Mouse (Mus musculus) cerebellum, adult 8-10 months (tissue): ENCODE measurements around the gene Olfr509.
"Not testable (repeated sequence)": the region's sequence is repeated elsewhere in the genome, so short reads cannot be mapped to it uniquely, and the experiment has no call there.

Experiments used
- DNase-seq: peaks from one replicate; pipeline ENCODE4 v3.0.0; 2022

The Olfr509 gene

DNA sequence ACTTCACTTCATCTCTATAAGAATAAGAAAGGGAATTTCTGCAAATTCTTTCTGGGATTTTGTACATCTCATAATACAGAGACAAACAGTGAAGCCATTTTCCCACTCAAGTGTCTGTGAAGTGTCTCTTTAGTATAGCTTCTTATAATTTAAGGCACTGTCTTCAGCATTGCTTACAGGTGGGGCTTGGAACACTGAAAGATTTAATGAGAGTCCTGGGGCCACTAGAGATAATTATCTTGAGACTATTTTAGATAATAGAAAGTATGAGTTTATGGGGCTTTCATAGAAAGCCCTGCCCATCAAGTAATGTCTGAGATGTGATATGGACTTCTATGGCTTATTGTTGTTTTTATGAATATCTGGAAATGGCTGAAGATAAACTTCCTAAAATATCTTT lies at the start of gene Olfr509:
Olfr509 (minus strand) TSS at position 101 of the 400 bp plus-strand sequence.
- DNase-seq: no peak

DNA sequence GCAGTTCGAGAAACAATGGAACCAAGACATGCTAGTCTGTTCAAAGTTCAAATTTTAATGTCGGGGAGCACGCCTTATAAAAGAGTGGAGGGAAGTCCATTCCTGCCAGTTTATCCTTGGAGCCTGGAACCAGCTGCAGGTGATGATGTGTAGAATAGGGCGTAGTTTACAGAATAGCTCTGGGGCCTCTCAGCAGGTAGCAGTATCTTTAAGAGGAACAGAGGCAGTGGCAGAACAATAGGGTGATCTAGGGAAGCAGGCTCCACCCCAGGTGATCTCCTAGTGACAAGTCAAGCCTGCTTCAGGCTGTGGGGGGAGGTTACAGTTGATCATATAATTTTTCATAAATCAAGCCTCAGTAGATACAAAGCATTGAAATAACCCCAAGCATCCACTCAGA lies 27.2 kb upstream of the Olfr509 start:
- no peak for DNase-seq

DNA sequence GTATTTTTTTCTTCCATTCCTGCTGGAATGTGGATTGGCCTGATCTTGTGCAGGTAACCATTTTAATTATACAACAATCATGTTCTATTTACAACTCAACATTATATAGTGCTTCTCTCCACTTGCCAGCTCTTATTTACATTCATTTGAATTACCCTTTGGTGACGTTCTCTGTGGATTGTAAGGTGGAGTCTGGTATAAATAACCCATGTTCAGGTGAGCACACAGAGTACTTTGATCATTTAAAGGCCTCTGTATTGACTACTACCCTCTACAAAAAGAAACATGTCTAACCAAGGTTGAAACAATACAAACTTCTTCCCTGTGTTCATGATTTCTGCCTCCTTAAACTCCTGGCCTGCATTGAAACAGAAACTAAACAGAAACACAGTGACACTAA lies 19.4 kb upstream of the Olfr509 start:
- DNase-seq: no peak

DNA sequence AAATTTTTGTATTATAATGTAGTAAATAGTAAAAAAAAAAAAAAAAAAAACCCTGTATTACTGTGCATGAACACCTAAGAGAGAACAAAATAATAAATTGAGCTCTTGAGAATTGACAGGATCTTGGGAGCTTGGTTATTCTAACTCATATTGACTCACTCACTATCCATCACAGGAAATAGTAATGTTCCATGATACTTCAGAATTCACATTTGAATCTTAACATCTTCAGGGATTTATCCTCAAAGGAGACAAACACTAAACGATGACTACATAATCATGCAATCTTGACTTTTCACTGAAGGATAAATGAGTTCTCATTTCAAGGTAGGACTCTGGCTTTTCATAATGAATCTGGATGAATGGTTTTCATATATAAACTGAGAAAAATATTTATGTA lies 14.4 kb upstream of the Olfr509 start, which contains the start of gene Olfr510:
Olfr510 (plus strand) TSS at position 301 of the 400 bp plus-strand sequence.
- DNase-seq: no peak

DNA sequence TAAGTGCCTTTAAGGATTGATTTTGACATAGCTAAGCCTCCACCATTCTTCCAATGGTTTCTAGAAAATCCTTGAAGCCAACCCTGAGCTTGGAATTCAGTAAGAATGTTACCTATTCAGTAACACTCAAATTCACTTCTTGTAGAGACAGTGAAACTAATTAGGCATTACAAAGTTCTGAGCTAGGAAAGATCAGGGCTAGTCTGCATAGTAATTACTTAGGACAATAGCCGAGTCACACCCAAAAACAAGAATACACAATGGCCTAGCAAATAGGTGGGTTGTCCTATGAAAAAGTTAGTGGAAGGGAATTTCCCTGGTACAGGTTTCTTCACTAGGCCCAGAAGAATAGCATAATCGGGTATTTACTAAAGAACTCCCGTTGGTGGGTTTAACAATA lies 10.7 kb upstream of the Olfr509 start:
- no peak for DNase-seq

DNA sequence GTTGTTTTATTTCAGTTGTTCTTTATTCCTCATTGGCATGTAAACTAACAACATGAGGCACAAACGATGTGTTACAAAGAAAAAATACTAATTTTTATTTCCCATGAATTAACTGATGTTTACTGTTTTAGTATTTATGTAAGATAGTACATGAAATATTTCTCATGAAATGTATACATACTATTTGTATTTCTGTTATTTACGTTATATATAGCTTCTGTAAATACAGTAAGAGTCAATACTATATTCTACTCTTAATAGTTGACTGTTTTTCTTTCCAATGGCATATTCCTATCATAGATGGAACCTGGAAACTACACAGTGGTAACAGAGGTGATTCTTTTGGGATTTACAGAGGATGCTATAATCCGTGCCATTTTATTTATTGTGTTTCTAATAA lies 22.0 kb downstream of the Olfr509 start, which contains the start of gene Olfr508:
Olfr508 (plus strand) TSS at position 301 of the 400 bp plus-strand sequence.
- DNase-seq: no peak

DNA sequence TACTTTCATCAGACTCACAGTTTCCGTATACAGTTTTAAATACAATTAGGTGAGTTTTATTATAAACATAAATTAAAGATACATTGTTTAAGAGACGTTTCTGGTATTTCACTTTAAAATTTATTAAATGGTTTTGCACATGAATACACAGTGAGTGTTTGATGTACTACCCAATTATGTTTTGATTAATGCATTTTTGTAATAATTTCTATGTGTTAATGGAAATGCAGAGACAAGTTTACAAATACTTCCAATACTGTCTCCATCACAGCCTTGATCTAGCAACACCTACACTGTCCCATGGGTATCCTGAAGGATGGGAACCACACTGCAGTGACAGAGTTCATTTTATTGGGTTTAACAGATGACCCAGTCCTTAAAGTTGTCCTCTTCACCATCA lies 30.2 kb downstream of the Olfr509 start, which contains the start of gene Olfr507:
Olfr507 (plus strand) TSS at position 301 of the 400 bp plus-strand sequence.
- no peak for DNase-seq

DNA sequence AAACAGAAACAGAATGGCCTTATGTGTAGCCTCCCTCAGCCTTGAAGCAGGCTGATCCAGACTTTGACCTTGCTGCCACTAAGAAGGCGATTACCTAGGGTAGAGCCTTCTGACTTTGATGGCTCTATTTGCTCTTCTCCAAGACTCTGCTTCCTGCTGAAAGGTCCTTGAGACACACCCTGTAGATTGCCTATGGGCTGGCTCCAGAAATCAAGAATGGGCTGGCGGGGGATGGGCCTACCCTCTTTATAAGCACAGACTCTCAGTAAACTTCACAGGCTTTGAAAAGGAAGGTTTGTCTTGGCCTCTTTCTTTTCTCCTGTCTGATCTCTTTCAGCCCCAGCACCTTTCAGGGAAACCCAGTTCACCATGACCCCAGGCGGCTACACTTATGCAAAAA lies 34.9 kb downstream of the Olfr509 start:
- not testable (repeated sequence) for DNase-seq

DNA sequence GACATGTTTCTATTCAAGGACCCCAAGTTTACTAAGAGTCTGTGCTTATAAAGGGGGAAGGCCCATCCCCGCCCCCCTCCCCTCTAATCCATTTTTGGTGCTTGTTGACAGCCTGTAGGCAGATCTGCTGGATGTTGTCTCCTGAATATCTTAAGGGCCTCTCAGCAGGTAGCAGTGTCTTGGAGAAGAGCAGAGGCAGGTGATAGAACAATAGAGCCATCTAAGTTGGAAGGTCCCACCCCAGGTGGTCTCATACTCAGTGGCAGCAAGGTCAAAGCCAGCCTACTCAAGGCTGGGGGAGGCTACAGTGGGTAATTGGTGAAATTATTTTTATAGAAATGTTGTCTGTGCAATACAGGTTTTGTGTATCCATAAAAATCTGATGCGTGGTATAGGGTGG lies 37.6 kb downstream of the Olfr509 start:
- DNase-seq: no peak

DNA sequence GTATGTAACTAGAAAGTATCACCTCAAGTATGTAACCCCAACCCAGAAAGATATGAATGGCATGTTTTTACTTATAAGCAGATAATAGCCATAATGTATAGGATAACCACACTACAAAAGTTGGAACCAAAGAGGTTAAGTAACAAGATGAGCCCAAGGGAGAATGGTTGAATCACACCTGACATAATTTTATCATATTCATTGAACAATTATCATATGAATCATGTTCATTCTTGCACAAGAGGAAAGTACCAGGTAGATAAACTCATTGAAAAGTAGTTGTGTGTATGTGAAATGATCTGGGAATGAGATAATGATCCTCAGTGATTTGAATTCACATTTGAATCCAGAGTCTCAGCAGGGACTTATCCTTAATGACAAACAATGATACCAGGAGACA lies 41.2 kb downstream of the Olfr509 start, which contains the start of gene Olfr506:
Olfr506 (plus strand) TSS at position 301 of the 400 bp plus-strand sequence.
- no peak for DNase-seq

DNA sequence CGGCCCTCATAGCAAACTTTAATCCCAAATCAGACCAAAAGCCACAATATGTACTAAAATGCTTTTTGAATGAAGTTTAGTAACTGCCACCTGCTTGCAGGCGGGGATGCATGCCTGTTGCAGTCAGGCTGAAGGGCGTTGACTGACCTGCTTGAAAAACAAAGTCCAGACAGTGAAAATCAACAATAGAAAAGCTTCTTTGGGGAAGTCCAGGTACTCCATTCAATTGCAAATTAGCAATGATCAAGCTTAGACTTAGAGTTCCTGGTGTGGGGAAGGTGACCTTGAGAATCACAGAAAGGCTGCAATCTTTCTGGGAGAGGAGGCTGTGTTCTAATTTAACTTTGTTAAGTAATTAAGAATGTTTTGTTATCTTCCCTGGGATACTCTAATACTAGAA lies 49.8 kb downstream of the Olfr509 start:
- not testable (repeated sequence) for DNase-seq
